Mouse (Mus musculus) lung, postnatal 36 days (tissue): ENCODE data around the gene Per3.

Experiments used
- DNase-seq: peaks from one replicate; pipeline ENCODE4 v3.0.0; 2022; ENCODE audit warnings: mixed read lengths

Per3 gene

DNA sequence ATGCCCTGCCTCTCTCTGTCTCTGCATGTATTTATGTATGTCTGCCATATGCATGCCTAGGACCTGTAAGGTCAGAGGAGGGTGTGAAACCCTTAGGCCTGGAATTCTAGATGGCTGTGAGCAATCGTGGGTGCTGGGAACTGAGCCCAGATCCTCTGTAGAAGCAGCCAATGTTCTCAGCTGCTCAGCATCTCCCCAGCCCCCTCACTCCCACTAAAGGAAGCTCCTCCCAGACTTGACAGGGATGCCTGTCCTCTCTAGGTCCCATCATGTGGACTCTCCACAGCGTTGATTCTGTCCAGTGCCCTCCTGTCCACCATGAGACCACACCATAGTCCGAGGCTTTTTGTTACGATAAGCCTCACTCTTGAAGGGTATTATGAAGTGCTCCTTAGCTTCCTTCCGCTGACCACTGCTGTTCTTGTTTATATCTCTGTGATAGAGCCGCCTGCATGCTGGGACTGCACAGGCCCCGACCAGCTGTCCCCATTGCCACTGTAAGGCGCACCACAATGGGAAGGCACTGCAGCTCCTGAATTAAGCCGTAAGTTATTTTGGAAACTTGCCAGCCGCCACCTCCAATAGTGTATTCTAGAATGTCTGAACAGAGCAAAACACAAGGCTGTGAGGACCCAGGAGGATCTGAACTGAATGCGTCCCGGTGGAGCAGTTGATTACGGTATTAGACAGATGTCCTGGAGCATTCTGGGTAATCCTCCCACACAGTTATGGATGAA is 87.9 kb downstream of the Per3 start:
- DNase-seq: no peak
